Mouse (Mus musculus) G1E (cell line): ENCODE measurements at regions not wholly inside any gene's neighbourhood (a gene's known extent, or its start where the extent isn't known, plus 50 kb on each side); places are given as distances from the start of the nearest gene placed in this dataset.

ENCODE experiments used
- ATAC-seq: 2 replicates; pipeline ENCODE4 v1.8.0; 2016; ENCODE audit warnings: mild to moderate bottlenecking; ENCODE audit not compliant: insufficient number of reproducible peaks, poor library complexity, low FRiP score, severe bottlenecking; ENCODE audit errors: extremely low read depth
- DNase-seq: peaks from one replicate; pipeline ENCODE4 v3.0.0; 2012; ENCODE audit warnings: low spot score
- H3K27me3 ChIP-seq: 2 replicates; pipeline ENCODE4 v1.6.1; 2012; ENCODE audit warnings: mild to moderate bottlenecking, low read length, inconsistent platforms; ENCODE audit not compliant: insufficient read depth
- H3K36me3 ChIP-seq: replicated peaks from 2 replicates; pipeline ENCODE3; 2012; ENCODE audit warnings: mild to moderate bottlenecking, inconsistent platforms
- H3K4me1 ChIP-seq: 2 replicates; pipeline ENCODE4 v1.6.1; 2012; ENCODE audit warnings: low read depth, low read length, inconsistent platforms, mixed read lengths; ENCODE audit not compliant: insufficient read depth
- H3K4me3 ChIP-seq: 2 replicates; pipeline ENCODE4 v1.5.1; 2012; ENCODE audit warnings: low read depth, mild to moderate bottlenecking, inconsistent platforms, low read length, moderate library complexity, mixed read lengths
- H3K9me3 ChIP-seq: replicated peaks from 2 replicates; pipeline ENCODE4 v1.6.1; 2012; ENCODE audit warnings: inconsistent platforms
- CTCF ChIP-seq: IDR thresholded peaks from 2 replicates; pipeline ENCODE4 v1.5.1; 2012; ENCODE audit warnings: low read depth, low read length, inconsistent platforms, mixed read lengths
- GATA1 ChIP-seq: IDR thresholded peaks from 2 replicates; pipeline ENCODE4 v1.6.1; 2012; ENCODE audit warnings: borderline replicate concordance, low read length, inconsistent platforms, mixed read lengths
- GATA2 ChIP-seq: IDR thresholded peaks from 2 replicates; pipeline ENCODE4 v1.6.1; 2012; ENCODE audit warnings: low read depth, low read length, inconsistent platforms, borderline replicate concordance
- POLR2AphosphoS5 ChIP-seq: IDR thresholded peaks from 2 replicates; pipeline ENCODE4 v1.6.1; 2012; ENCODE audit warnings: low read depth, low read length, inconsistent platforms; ENCODE audit not compliant: insufficient replicate concordance
- TAL1 ChIP-seq: conservative IDR thresholded peaks from 2 replicates; pipeline ENCODE4 v1.6.1; 2012; ENCODE audit warnings: low read depth, low read length, inconsistent platforms, mixed read lengths

DNA sequence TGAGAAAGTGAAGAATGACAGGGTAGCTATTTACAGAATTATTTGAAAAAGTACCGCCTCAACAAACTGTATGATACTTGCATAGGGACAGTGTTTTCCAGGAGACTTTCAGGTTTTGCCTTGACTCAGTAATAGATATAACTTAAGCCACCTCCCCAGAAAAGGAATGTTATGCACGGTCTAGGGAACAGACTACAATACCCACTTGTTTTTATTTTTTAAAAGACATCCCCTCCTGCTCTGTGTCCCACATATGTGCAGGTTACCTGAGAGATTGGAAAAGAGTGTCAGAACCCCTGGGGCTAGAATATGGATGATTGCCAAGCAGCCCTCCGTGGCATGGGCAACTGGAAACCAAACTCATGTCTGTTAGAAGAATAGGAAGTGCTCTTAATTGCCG is 137.2 kb upstream of the Hmgn3 start:
- Histone ChIP-seq H3K4me3 (no peak overlapping the region), H3K36me3 (no peaks in the 10 kb centered on the region), H3K27me3 (no peaks in the 10 kb centered on the region), H3K4me1 (no peaks in the 10 kb centered on the region), H3K9me3 (no peaks in the 10 kb centered on the region)
- ATAC-seq: no peak
- TF ChIP-seq POLR2AphosphoS5 (no peak), GATA1 (no peak), GATA2 (no peak), CTCF (no peak), TAL1 (no peak)
- no peak for DNase-seq

DNA sequence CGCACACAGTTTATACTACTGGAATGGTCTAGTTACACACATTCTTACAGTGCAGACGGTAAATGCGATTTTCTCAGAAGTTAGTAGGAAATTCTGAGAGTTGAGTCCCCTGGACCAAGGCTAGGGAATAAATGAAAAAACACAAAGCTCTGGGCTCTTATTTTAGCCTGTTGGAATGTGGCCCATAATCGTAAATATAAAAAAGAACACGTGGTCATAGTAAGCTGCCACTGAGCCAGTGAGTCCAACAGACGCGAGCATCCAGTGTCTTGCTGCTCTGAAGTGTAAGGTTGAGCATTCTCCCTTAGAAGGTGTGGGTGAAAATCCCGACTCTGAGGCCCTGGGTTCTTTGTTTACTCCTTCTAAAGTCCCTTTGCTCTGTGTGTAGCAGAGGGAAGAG is 136.8 kb upstream of the Hmgn3 start:
- Histone ChIP-seq H3K9me3 (no peaks in the 10 kb centered on the region), H3K4me1 (no peaks in the 10 kb centered on the region), H3K27me3 (no peaks in the 10 kb centered on the region), H3K36me3 (no peaks in the 10 kb centered on the region), H3K4me3 (no peak overlapping the region)
- no peak for ATAC-seq
- no peak for DNase-seq
- TF ChIP-seq CTCF: no peak
- no peak for TF ChIP-seq POLR2AphosphoS5
- TF ChIP-seq GATA1: no peak
- TF ChIP-seq TAL1: no peak
- no peak for TF ChIP-seq GATA2

GRCm38 (mm10) chr9:83277791-83278190 is 131.3 kb upstream of the Hmgn3 start:
- no peaks in the 10 kb centered on the region for H3K4me1 ChIP-seq
- H3K36me3 ChIP-seq: no peaks in the 10 kb centered on the region
- H3K27me3 ChIP-seq: no peaks in the 10 kb centered on the region; the same call in 1 of the 2 replicates
- ATAC-seq: no peak
- no peak for DNase-seq
- TF ChIP-seq GATA1 (no peak), CTCF (no peak), TAL1 (no peak), GATA2 (no peak), POLR2AphosphoS5 (no peak)
- no peaks in the 10 kb centered on the region for H3K9me3 ChIP-seq
- no peak overlapping the region for H3K4me3 ChIP-seq

DNA sequence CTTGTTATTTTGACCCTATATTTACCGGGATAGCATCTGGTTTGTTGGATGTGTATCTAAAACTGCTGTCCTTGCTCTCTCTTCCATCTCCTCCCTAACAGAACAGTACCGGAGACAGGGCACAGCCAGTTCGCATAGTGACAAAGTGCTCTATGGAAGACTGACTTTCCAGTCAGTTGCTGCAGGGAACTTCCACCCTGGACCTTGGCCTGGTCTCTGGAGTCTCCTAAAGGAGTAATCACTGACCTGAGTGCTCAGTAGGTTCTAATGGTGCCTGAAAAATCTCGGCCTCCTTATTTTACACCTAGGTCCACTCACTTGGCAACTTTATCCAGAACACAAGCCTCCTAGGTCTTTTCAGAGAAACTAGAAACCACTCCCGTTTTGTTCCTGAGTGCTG is 130.9 kb upstream of the Hmgn3 start:
- no peak for ATAC-seq
- no peak for TF ChIP-seq GATA1
- TF ChIP-seq POLR2AphosphoS5: no peak
- TF ChIP-seq GATA2: no peak
- no peak for TF ChIP-seq TAL1
- TF ChIP-seq CTCF: no peak
- no peaks in the 10 kb centered on the region for H3K9me3 ChIP-seq

DNA sequence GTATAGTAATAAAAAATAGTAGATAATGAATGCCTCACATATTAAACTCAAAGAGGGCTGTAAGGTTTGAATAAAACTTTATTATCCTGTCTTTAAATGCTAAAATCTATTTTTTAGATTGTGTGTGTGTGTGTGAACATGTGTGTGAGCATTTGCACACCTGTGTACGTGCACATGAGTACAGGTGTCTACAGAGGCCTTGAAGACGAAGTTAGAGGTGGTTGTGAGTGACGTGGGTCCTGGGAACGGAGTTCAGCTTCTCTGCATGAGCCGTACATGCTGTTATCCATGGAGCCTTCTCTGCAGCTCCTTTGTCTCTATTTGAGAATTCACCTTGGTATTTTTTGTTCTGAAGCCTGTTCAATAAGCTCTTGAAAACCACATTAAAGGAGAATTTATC is 129.8 kb upstream of the Hmgn3 start:
- TF ChIP-seq TAL1 (no peak), CTCF (no peak), GATA2 (no peak), GATA1 (no peak), POLR2AphosphoS5 (no peak)
- Histone ChIP-seq H3K27me3 (no peaks in the 10 kb centered on the region; the same call in 1 of the 2 replicates), H3K4me3 (no peak overlapping the region), H3K4me1 (no peaks in the 10 kb centered on the region), H3K9me3 (no peaks in the 10 kb centered on the region), H3K36me3 (no peaks in the 10 kb centered on the region)
- no peak for ATAC-seq
- no peak for DNase-seq

More for the DNA sequence above, 130.9 kb upstream of the Hmgn3 start:
- H3K27me3 ChIP-seq: no peaks in the 10 kb centered on the region; the same call in 1 of the 2 replicates
- DNase-seq: no peak
- H3K36me3 ChIP-seq: no peaks in the 10 kb centered on the region
- no peaks in the 10 kb centered on the region for H3K4me1 ChIP-seq
- H3K4me3 ChIP-seq: no peak overlapping the region

DNA sequence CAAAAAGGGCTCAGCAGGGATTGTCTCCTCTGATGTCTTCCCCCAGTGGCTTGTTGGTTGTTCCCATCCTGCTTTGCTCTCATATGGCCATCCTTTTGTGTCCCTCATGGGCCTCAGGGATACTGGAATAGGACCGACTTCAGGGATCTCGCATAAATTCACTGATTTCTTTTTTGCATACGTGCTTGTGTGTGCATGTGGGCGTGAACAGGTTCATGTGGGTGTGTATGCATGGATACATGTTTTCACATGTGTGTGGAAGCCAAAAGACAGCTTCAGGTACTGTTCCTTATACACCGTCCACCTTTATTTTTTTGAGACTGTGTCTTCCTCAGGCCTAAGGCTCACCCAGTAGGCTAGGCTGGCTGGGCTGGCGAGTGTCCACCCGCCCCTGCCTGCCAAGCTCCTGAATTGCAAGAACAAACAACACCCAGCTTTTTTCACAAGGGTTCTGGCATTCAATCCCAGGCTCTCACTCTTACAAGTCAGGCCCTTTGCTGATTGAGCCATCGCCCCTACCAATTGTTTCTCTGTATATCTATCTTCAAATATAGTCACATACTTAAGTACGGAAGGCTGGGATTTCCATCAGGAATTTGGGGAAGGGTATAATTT is 127.0 kb upstream of the Hmgn3 start:
- Histone ChIP-seq H3K4me3 (no peak overlapping the region), H3K27me3 (no peaks in the 10 kb centered on the region; the same call in 1 of the 2 replicates), H3K36me3 (no peaks in the 10 kb centered on the region), H3K4me1 (no peaks in the 10 kb centered on the region), H3K9me3 (no peaks in the 10 kb centered on the region)
- TF ChIP-seq GATA2 (no peak), CTCF (no peak), TAL1 (no peak), GATA1 (no peak), POLR2AphosphoS5 (no peak)
- no peak for DNase-seq
- no peak for ATAC-seq

GRCm38 (mm10) chr9:83265736-83266135 is 119.3 kb upstream of the Hmgn3 start:
- ATAC-seq: no peak
- no peaks in the 10 kb centered on the region for H3K36me3 ChIP-seq
- no peaks in the 10 kb centered on the region for H3K27me3 ChIP-seq
- TF ChIP-seq GATA2: no peak
- no peak for TF ChIP-seq POLR2AphosphoS5
- no peak for TF ChIP-seq GATA1
- TF ChIP-seq CTCF: no peak
- no peak for TF ChIP-seq TAL1
- no peak overlapping the region for H3K4me3 ChIP-seq
- no peaks in the 10 kb centered on the region for H3K4me1 ChIP-seq
- no peak for DNase-seq
- no peaks in the 10 kb centered on the region for H3K9me3 ChIP-seq
